In genomic region chr11:68675274-68675673, GRCm38 (mm10) we compare ENCODE assay signal across 13 mouse cellular contexts. TPM values are rescaled to one million over a fixed set of nuclear protein-coding genes. Genes with fewer than 3 reads are reported as not detected.
DNase-seq lines count a peak whose midpoint lies in the region; ATAC-seq and TF ChIP-seq lines count a peak whose summit lies in the region.
"Had no signal": no experiment of that assay in that cellular context is flagged by ENCODE, and none has a peak within 500 bp of the region (broad histone marks: within the 10 kb centered on the region; RNA-seq: fewer than 3 reads in every experiment).

No protein-coding gene starts in this region.

- no peaks in the 10 kb centered on the region for H3K27me3 ChIP-seq in limb, embryonic 13.5 days
- H3K27me3 ChIP-seq in limb, embryonic 10.5 days (ENCODE audit: low read depth, poor library complexity, severe bottlenecking), result no peaks in the 10 kb centered on the region
- no peaks in the 10 kb centered on the region for H3K27me3 ChIP-seq in midbrain, embryonic 10.5 days (ENCODE audit: low read depth, poor library complexity, severe bottlenecking)
- H3K27me3 ChIP-seq: embryonic facial prominence, embryonic 12.5 days had no signal

- no peak overlapping the region for H3K4me3 ChIP-seq in gastrocnemius, adult 2 months
- no peak overlapping the region for H3K4me3 ChIP-seq in limb, embryonic 13.5 days
- H3K4me3 ChIP-seq in limb, embryonic 10.5 days, result no peak overlapping the region
- H3K4me3 ChIP-seq in midbrain, embryonic 10.5 days, result no peak overlapping the region
- H3K4me3 ChIP-seq: embryonic facial prominence, embryonic 12.5 days had no signal

- H3K27ac ChIP-seq in gastrocnemius, adult 2 months, result peak overlapping the region; percentile 71
- H3K27ac ChIP-seq in limb, embryonic 13.5 days, result peak overlapping the region; percentile 24; the same call in 1 of the 2 replicates
- no peak overlapping the region for H3K27ac ChIP-seq in limb, embryonic 10.5 days
- no peak overlapping the region for H3K27ac ChIP-seq in midbrain, embryonic 10.5 days (replicated peaks)
- H3K27ac ChIP-seq: embryonic facial prominence, embryonic 12.5 days had no signal

- no peak for ATAC-seq in limb, embryonic 13.5 days (ENCODE audit: low FRiP score, low read depth)
- ATAC-seq: CD4-positive, CD25-positive, alpha-beta regulatory T cell, adult 4 months; hindbrain, embryonic 16.5 days had no signal

- H3K9ac ChIP-seq in limb, embryonic 13.5 days, result no peak overlapping the region
- H3K9ac ChIP-seq: embryonic facial prominence, embryonic 12.5 days had no signal

- intact Hi-C loops in gastrocnemius, adult 2 months (cut with DNase I), result no loop called here

- H3K4me1 ChIP-seq in limb, embryonic 13.5 days, result peaks cover 25% of the 10 kb centered on the region
- H3K4me1 ChIP-seq in limb, embryonic 10.5 days, result peaks cover 17% of the 10 kb centered on the region
- no peaks in the 10 kb centered on the region for H3K4me1 ChIP-seq in midbrain, embryonic 10.5 days
- H3K4me1 ChIP-seq: embryonic facial prominence, embryonic 12.5 days had no signal

- H3K36me3 ChIP-seq in limb, embryonic 13.5 days, result no peaks in the 10 kb centered on the region
- H3K36me3 ChIP-seq in limb, embryonic 10.5 days, result no peaks in the 10 kb centered on the region
- H3K36me3 ChIP-seq in midbrain, embryonic 10.5 days, result no peaks in the 10 kb centered on the region
- H3K36me3 ChIP-seq: embryonic facial prominence, embryonic 12.5 days had no signal

- no peak for TF ChIP-seq CTCF in gastrocnemius, adult 2 months (IDR thresholded peaks at IDR 0.05)

- no peaks in the 10 kb centered on the region for H3K9me3 ChIP-seq in limb, embryonic 13.5 days
- H3K9me3 ChIP-seq in limb, embryonic 10.5 days (replicated peaks), result no peaks in the 10 kb centered on the region
- no peaks in the 10 kb centered on the region for H3K9me3 ChIP-seq in midbrain, embryonic 10.5 days (replicated peaks)
- H3K9me3 ChIP-seq: embryonic facial prominence, embryonic 12.5 days had no signal

- 69% methylated on average over 3 of the region's 3 CpGs for WGBS in limb, embryonic 13.5 days
- WGBS in limb, embryonic 10.5 days, result 82% methylated on average over 3 of the region's 3 CpGs
- WGBS in midbrain, embryonic 10.5 days, result 88% methylated on average over 3 of the region's 3 CpGs

- H3K4me2 ChIP-seq in limb, embryonic 13.5 days (replicated peaks), result no peak overlapping the region
- H3K4me2 ChIP-seq: embryonic facial prominence, embryonic 12.5 days had no signal

- no peak for DNase-seq in gastrocnemius, adult 2 months
- DNase-seq in gastrocnemius, postnatal 4 days (ENCODE audit: low spot score in 2 of 2), result no peak
- no peak for DNase-seq in limb, embryonic 10.5 days (ENCODE audit: low spot score)
- DNase-seq in MN1 (ENCODE audit: low spot score), result peak; percentile 12
- peak; percentile 35 for DNase-seq in heart, postnatal 4 days
- DNase-seq in midbrain, embryonic 10.5 days (ENCODE audit: low spot score), result no peak
- no peak for DNase-seq in cerebellum, postnatal 36 days
- DNase-seq: cerebellum, adult 9-10 months; thymus, adult 2 months had no signal

RNA-seq across cellular contexts. Expression of gene Myh10, which starts 16.1 kb away (rescaled TPM):
- 10 to 100 TPM; 12.3 to 28.6 TPM for total RNA-seq in gastrocnemius, adult 2 months (2021)
- 10 to 100 TPM; 68.5 to 69.7 TPM for total RNA-seq in gastrocnemius, postnatal 4 days (2021)
- 151 and 159 TPM in 2 replicates for polyA plus RNA-seq in limb, embryonic 13.5 days (2015; fragmentation: Nextera tagmentation; extraction: Ambion mirVana)
- 138 and 176 TPM in 2 replicates for polyA plus RNA-seq in limb, embryonic 10.5 days (2016; fragmentation: Nextera tagmentation; extraction: Ambion mirVana)
- 100 to 1,000 TPM; 165 to 169 TPM for total RNA-seq in heart, postnatal 4 days (2021)
- polyA plus RNA-seq in midbrain, embryonic 10.5 days (2016; fragmentation: Nextera tagmentation; extraction: Ambion mirVana), result 134 and 157 TPM in 2 replicates

Comparison
In these comparisons a context has a peak if more than half of its experiments do, and no peak if none do; other contexts are left out.
1. H3K27ac ChIP-seq: peak in gastrocnemius, adult 2 months (single experiment) and limb, embryonic 13.5 days (single experiment); none in limb, embryonic 10.5 days (single experiment) and midbrain, embryonic 10.5 days (single experiment).
2. DNase-seq: peak in MN1 (single experiment) and heart, postnatal 4 days (single experiment); none in gastrocnemius, adult 2 months (single experiment), gastrocnemius, postnatal 4 days (0 of 2), limb, embryonic 10.5 days (single experiment), midbrain, embryonic 10.5 days (single experiment) and cerebellum, postnatal 36 days (0 of 2).